Mouse (Mus musculus): ENCODE measurements around the gene Nudcd2. TPM values are rescaled to one million over a fixed set of nuclear protein-coding genes. Genes with fewer than 3 reads are reported as not detected.
A peak's percentile ranks its signal among the peaks of the same experiment; 100 is the strongest.

Nudcd2 gene
- polyA plus RNA-seq, 1 experiment from 2014 or later, result 49.6 TPM

GRCm38 (mm10) chr11:40732997-40733338, 499 bp upstream of the Nudcd2 start:
- H3K36me3 ChIP-seq (replicated peaks), result peaks cover 11% of the 10 kb centered on the region; the same call in 1 of the 2 replicates
- H3K27me3 ChIP-seq (replicated peaks), result no peaks in the 10 kb centered on the region
- peak overlapping the region; percentile 65 for H3K4me3 ChIP-seq
- H3K4me1 ChIP-seq, result peaks cover 30% of the 10 kb centered on the region
- no peaks in the 10 kb centered on the region for H3K9me3 ChIP-seq
- no peak for ATAC-seq (replicated peaks)
- H3K9ac ChIP-seq, result no peak overlapping the region
- WGBS, result under 1% methylated on average over 14 of the region's 14 CpGs
- peak overlapping the region; percentile 62 for H3K4me2 ChIP-seq
- no peak overlapping the region for H3K27ac ChIP-seq

GRCm38 (mm10) chr11:40734251-40734752, 835 bp downstream of the Nudcd2 start:
- ATAC-seq (replicated peaks), result no peak
- WGBS, result 4% methylated on average over 11 of the region's 11 CpGs
- peak overlapping the region; percentile 77 for H3K27ac ChIP-seq

GRCm38 (mm10) chr11:40737369-40737768, 3.9 kb downstream of the Nudcd2 start:
- no peak overlapping the region for H3K4me3 ChIP-seq
- no peak overlapping the region for H3K4me2 ChIP-seq
- H3K27ac ChIP-seq, result no peak overlapping the region
- no peak for ATAC-seq (replicated peaks)
- H3K4me1 ChIP-seq, result peaks cover 24% of the 10 kb centered on the region
- no peak overlapping the region for H3K9ac ChIP-seq
- 84% methylated on average over 3 of the region's 3 CpGs for WGBS
- H3K27me3 ChIP-seq (replicated peaks), result no peaks in the 10 kb centered on the region
- no peaks in the 10 kb centered on the region for H3K9me3 ChIP-seq
- peaks cover 13% of the 10 kb centered on the region; the same call in 1 of the 2 replicates for H3K36me3 ChIP-seq (replicated peaks)

More at GRCm38 (mm10) chr11:40734251-40734752, 835 bp downstream of the Nudcd2 start:
- Histone ChIP-seq H3K9me3 (no peaks in the 10 kb centered on the region), H3K36me3 (replicated peaks) (peaks cover 13% of the 10 kb centered on the region; the same call in 1 of the 2 replicates), H3K4me1 (peaks cover 30% of the 10 kb centered on the region), H3K4me3 (peak overlapping the region; percentile 65), H3K27me3 (replicated peaks) (no peaks in the 10 kb centered on the region), H3K9ac (peak overlapping the region; percentile 75), H3K4me2 (peak overlapping the region; percentile 79)

GRCm38 (mm10) chr11:40741605-40742262, 8.3 kb downstream of the Nudcd2 start:
- Histone ChIP-seq H3K27me3 (replicated peaks) (no peaks in the 10 kb centered on the region), H3K4me1 (no peaks in the 10 kb centered on the region), H3K9ac (no peak overlapping the region), H3K36me3 (replicated peaks) (peaks cover 8% of the 10 kb centered on the region; the same call in 1 of the 2 replicates), H3K9me3 (no peaks in the 10 kb centered on the region), H3K27ac (no peak overlapping the region), H3K4me3 (no peak overlapping the region), H3K4me2 (no peak overlapping the region)
- WGBS, result 89% methylated on average over 12 of the region's 12 CpGs
- ATAC-seq (replicated peaks), result no peak

GRCm38 (mm10) chr11:40744348-40744747, 10.9 kb downstream of the Nudcd2 start:
- no peak for ATAC-seq (replicated peaks)

GRCm38 (mm10) chr11:40746361-40746760, 12.9 kb downstream of the Nudcd2 start:
- H3K9ac ChIP-seq, result no peak overlapping the region
- no peaks in the 10 kb centered on the region for H3K27me3 ChIP-seq (replicated peaks)
- no peak overlapping the region for H3K27ac ChIP-seq
- 94% methylated on average over 12 of the region's 12 CpGs for WGBS
- H3K4me2 ChIP-seq, result no peak overlapping the region
- H3K9me3 ChIP-seq, result no peaks in the 10 kb centered on the region
- no peaks in the 10 kb centered on the region for H3K4me1 ChIP-seq
- no peak overlapping the region for H3K4me3 ChIP-seq
- no peak for ATAC-seq (replicated peaks)
- H3K36me3 ChIP-seq (replicated peaks), result 0 out of 2 replicates have a peak, but pooled peaks cover 3% of the 10 kb centered on the region

More at GRCm38 (mm10) chr11:40744348-40744747, 10.9 kb downstream of the Nudcd2 start:
- Histone ChIP-seq H3K4me1 (no peaks in the 10 kb centered on the region), H3K27ac (no peak overlapping the region), H3K4me3 (no peak overlapping the region), H3K4me2 (no peak overlapping the region), H3K9ac (no peak overlapping the region), H3K36me3 (replicated peaks) (no peaks in the 10 kb centered on the region), H3K27me3 (replicated peaks) (no peaks in the 10 kb centered on the region), H3K9me3 (no peaks in the 10 kb centered on the region)
- 86% methylated on average over 3 of the region's 3 CpGs for WGBS

- Histone ChIP-seq H3K9ac (no peak overlapping the region), H3K4me1 (no peaks in the 10 kb centered on the region), H3K36me3 (replicated peaks) (0 out of 2 replicates have a peak, but pooled peaks cover 3% of the 10 kb centered on the region), H3K27ac (no peak overlapping the region), H3K9me3 (no peaks in the 10 kb centered on the region), H3K4me3 (no peak overlapping the region), H3K27me3 (replicated peaks) (no peaks in the 10 kb centered on the region), H3K4me2 (no peak overlapping the region)
- no peak for ATAC-seq (replicated peaks)
- 71% methylated on average over 2 of the region's 2 CpGs for WGBS
Measured at GRCm38 (mm10) chr11:40747716-40748115, 14.2 kb downstream of the Nudcd2 start.

GRCm38 (mm10) chr11:40753836-40754235, 20.4 kb downstream of the Nudcd2 start:
- H3K27ac ChIP-seq, result no peak overlapping the region
- H3K9me3 ChIP-seq, result no peaks in the 10 kb centered on the region
- no peak overlapping the region for H3K9ac ChIP-seq
- no peaks in the 10 kb centered on the region for H3K27me3 ChIP-seq (replicated peaks)
- no peak overlapping the region for H3K4me3 ChIP-seq
- WGBS, result 74% methylated on average over 6 of the region's 6 CpGs
- 0 out of 2 replicates have a peak overlapping the region, but pooled peaks have one; percentile 87 for H3K4me2 ChIP-seq
- no peak for ATAC-seq (replicated peaks)
- peaks cover 19% of the 10 kb centered on the region for H3K4me1 ChIP-seq
- 0 out of 2 replicates have a peak, but pooled peaks cover 3% of the 10 kb centered on the region for H3K36me3 ChIP-seq (replicated peaks)

GRCm38 (mm10) chr11:40754664-40755107, 21.2 kb downstream of the Nudcd2 start:
- WGBS, result 4% methylated on average over 19 of the region's 19 CpGs
- Histone ChIP-seq H3K4me3 (peak overlapping the region; percentile 87), H3K4me2 (peak overlapping the region; percentile 87), H3K36me3 (replicated peaks) (0 out of 2 replicates have a peak, but pooled peaks cover 3% of the 10 kb centered on the region), H3K4me1 (peaks cover 19% of the 10 kb centered on the region), H3K27me3 (replicated peaks) (no peaks in the 10 kb centered on the region), H3K9me3 (no peaks in the 10 kb centered on the region), H3K9ac (peak overlapping the region; percentile 84), H3K27ac (peak overlapping the region; percentile 60)
- ATAC-seq (replicated peaks), result no peak; the same call in 1 of the 2 replicates

- Histone ChIP-seq H3K4me2 (peak within 1 kb of the TSS; percentile 87), H3K4me1 (peaks cover 19% of the 10 kb centered on the region), H3K4me3 (peak within 1 kb of the TSS; percentile 87), H3K27ac (peak within 1 kb of the TSS; percentile 60), H3K9me3 (no peaks in the 10 kb centered on the region), H3K9ac (peak within 1 kb of the TSS; percentile 84), H3K36me3 (replicated peaks) (0 out of 2 replicates have a peak, but pooled peaks cover 3% of the 10 kb centered on the region), H3K27me3 (replicated peaks) (no peaks in the 10 kb centered on the region)
- under 1% methylated on average over 25 of the region's 25 CpGs for WGBS
- peak; percentile 99 for ATAC-seq (replicated peaks)
Measured at GRCm38 (mm10) chr11:40755109-40755627, 21.7 kb downstream of the Nudcd2 start, which contains the start of gene Ccng1. Gene Ccng1 (minus strand): TSS chr11:40755311.

GRCm38 (mm10) chr11:40755968-40756367, 22.5 kb downstream of the Nudcd2 start:
- H3K27ac ChIP-seq, result no peak overlapping the region
- H3K27me3 ChIP-seq (replicated peaks), result no peaks in the 10 kb centered on the region
- ATAC-seq (replicated peaks), result no peak
- no peak overlapping the region for H3K9ac ChIP-seq
- peaks cover 19% of the 10 kb centered on the region for H3K4me1 ChIP-seq
- no peak overlapping the region; the same call in 1 of the 2 replicates for H3K4me3 ChIP-seq
- no peaks in the 10 kb centered on the region for H3K9me3 ChIP-seq
- WGBS, result 87% methylated on average over 8 of the region's 8 CpGs
- peak overlapping the region; percentile 87 for H3K4me2 ChIP-seq
- 0 out of 2 replicates have a peak, but pooled peaks cover 3% of the 10 kb centered on the region for H3K36me3 ChIP-seq (replicated peaks)

- Histone ChIP-seq H3K9me3 (no peaks in the 10 kb centered on the region), H3K36me3 (replicated peaks) (no peaks in the 10 kb centered on the region), H3K4me2 (no peak overlapping the region), H3K4me3 (no peak overlapping the region), H3K27me3 (replicated peaks) (no peaks in the 10 kb centered on the region), H3K4me1 (peaks cover 6% of the 10 kb centered on the region), H3K27ac (no peak overlapping the region), H3K9ac (no peak overlapping the region)
- no peak for ATAC-seq (replicated peaks)
- WGBS, result 84% methylated on average over 8 of the region's 8 CpGs
Measured at GRCm38 (mm10) chr11:40759896-40760295, 26.4 kb downstream of the Nudcd2 start.

Data from midbrain, embryonic 15.5 days (tissue).